Mouse (Mus musculus) urinary bladder, postnatal 36 days (tissue): ENCODE data around the gene Trub1.

ENCODE experiments used
- DNase-seq, 2 experiments: peaks; one replicate each; pipeline ENCODE4 v3.0.0; 2022; ENCODE audit warnings: low spot score in 2 of 2, mixed read lengths in 1 of 2

Gene Trub1

DNA sequence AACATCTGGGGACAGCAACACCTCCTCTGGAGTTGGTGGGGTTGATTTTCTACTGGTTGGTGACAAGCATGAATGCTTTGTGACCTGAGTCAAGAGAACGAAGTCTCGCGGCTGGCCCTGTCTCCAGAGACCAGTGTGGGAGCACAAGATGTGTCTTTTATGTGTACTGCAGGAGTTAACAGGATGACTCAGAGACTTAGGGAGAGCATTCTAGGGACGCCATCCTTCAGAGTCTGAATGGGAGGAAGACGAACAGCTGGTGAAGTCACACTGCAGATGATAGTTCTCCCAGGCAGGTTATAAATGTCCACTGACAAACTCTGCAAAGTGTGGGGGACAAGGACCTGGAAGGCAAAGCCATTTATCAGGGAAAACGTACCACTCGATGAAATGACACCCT lies 11.2 kb upstream of the Trub1 start:
- no peak for DNase-seq

DNA sequence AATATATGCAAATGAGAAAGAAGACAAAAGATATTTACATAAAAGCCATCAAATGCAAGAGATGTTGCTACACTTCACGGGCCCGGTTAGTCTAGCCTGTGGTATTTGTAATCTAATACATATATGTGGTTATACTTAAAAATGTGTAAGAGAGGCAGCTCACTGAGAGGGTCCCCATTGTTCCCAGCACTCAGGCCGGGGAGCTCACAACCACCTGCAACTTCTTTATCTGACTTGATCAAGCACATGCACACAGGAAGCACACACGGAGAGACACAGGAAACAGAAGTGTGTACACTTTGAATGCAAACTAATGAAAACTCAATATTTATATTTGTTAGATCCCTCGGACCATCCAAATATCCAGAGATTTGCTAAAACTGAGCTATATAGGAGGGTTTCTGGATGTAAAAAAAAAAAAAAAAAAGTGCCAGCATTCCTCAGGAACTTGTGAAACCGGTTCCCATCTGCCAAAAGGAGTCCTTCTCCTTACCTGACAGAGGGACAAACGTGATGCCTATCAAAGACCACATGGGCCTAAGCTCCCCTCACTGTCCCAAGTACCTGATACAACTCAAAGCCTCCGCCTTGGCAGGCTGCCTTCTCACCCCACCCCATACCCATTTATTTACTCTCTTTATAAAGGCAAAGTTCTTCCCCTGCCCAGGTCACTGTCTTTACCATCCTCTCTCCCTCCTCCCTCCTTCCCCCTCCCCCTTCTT lies 9.6 kb upstream of the Trub1 start:
- DNase-seq = no peak

DNA sequence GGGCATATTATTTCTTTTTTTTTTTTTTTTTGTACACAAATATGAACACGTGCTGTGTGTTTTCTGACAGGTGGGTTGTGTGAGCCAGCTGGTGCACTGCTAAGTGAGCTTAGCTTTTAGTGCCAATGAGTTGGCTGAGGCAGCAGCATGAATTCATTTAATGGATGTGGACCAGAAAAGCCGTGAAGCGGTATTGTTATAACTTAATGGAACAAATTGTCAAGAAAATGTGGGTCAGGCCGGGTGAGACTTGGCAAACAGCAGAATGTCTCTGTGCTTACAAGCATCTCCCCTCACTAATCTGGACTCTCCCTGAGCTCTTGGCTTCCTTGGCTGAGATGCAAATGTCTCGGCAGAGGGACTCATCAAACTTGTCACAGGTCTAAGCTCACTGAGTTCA lies 7.7 kb upstream of the Trub1 start:
- no peak for DNase-seq

DNA sequence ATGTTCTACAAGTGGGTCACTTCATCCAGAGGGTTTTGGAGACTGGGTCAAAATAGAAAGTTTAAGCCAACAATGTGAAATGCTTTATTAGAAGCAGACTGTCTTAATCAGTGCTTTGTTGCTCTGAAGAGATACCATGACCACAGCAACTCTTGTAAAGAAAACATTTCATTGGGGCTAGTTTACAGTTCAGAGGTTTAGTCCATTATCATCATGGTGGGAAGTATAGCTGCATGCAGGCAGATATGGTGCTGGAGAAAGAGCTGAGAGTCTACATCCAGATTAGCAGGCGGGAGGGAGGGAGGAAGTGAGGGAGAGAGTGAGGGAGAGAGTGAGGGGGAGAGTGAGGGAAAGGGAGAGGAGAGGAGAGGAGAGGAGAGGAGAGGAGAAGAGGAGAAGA lies 1.9 kb upstream of the Trub1 start:
- no peak for DNase-seq

DNA sequence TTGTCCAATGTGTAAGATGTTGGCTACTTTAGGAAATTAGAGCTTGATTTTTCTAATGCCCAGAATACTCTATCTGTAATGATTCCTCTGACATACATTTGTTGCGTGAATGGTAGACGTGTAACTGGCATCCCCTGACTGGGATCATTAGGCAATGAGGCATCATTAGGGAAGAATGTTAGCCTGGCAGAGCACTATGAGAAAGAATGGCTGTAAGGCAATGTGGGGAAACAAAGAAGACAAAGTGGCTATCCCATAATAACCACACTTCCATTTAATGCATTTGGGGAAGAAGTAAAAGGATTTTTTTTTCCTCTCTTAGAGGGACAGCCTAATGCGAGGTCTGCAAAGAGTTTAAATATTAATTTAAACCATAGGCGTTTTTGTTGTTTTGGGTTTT lies 950 bp upstream of the Trub1 start:
- DNase-seq = no peak

DNA sequence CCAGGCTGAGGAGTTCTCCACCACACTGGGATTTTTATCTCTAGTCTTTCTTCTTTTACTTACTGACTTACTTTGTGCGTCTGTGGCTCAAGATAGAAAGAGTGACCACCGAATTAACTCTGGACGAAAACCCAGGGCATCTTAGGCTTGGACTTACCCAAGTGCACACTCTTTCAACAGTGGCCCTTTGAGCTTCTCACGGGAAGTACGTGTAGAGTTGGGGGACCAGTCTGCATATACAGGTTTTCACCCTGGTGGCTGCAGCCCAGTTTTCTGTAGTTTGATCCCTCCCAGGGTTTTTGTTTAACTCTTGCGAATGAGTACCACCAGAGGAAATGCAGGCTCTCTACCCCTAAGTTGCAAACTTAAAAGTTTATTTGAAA lies 497 bp downstream of the Trub1 start:
- DNase-seq = no peak

DNA sequence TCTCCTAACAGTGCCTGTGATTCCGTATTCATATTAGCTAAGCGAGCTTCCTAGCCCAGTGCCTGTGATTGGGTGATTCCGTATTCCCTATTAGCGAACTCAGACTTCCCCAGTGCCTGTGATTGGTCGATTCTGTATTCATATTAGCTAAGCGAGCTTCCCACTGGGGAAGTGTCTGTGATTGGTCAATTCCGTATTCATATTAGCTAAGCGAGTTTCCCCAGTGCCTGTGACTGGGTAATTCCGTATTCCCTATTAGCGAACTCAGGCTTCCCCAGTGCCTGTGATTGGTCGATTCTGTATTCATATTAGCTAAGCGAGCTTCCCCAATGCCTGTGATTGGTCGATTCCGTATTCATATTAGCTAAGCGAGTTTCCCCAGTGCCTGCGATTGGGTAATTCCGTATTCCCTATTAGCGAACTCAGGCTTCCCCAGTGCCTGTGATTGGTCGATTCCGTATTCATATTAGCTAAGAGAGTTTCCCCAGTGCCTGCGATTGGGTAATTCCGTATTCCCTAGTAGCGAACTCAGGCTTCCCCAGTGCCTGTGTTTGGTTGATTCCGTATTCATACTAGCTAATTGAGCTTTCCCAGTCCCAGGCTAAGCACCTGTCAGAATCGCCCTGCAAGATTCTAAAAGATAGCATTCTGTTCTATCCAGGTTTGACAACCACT lies 2.7 kb downstream of the Trub1 start:
- no peak for DNase-seq

DNA sequence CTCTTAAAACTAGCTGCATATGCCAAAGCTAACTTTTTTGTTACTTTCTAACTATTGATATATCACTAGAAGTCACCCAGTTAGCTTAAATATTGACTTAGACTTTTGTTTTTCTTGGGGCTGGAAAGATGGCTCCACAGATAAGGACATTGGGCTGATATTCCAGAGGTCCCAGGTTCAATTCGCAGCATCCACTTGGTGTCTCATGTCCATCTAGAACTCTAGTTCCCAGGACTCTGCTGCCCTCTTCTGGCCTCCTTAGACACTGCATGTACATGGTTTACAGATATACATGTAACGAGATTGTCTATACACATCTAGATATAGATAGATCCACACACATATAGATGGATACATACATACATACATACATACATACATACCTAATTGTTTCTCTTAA lies 4.4 kb downstream of the Trub1 start:
- DNase-seq = peak; percentile 38 to 50

DNA sequence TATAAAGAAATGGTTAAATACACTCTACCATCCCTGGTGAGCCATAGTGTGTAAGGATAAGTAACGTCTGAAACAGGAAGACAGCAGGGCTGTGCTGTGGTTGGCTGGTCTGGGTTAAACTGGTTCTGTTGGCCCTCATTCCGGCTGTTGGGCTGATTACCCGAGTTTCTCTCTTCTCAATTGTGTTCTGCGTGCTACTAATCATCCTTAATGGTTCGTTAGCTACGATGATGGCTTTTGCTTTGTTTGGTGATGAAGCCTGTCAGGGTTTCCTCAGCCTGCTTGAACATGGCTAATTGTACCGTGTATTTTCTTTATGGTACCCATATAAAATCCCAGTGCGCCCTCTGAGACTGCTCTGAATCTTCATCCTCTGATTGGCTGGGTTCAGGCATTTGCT lies 11.0 kb downstream of the Trub1 start:
- no peak for DNase-seq

DNA sequence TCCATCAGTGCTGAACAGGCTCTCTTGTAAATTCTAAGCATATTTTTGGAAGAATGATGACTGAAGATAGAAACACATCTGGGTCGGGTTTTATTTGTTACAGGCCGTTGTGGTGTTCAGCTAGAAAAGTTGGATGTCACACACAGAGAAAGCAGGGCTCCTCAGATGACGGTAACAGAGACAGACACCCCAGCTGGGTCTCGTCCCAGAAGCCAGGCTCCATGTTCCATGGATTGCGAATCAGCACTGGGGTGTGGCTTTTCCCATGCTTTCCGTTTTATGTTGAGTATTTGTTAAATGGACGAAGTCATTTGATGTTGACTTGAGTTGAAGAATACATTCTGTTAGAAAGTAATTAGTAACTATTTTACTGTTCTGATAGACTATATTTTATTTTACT lies 13.0 kb downstream of the Trub1 start:
- no peak for DNase-seq

DNA sequence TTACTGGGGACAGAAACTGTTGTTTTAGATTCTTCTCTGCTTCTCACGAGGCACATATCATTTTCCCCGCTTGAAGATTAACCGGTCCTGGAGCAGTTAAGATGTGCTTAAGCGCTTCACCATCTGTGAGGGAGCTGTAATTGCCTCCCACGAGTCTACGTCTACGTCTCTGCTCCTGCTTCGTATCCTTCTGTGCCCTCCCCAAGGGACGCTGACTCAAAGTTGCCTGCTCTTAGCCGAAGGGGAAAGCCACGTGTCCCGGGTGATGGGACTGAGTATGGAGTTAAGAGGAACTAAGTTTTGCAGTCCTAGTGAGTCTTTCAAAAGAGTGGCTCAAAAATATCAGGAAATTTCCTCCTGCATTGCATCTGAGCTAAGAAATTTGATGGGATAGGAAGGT lies 18.3 kb downstream of the Trub1 start:
- DNase-seq = no peak

DNA sequence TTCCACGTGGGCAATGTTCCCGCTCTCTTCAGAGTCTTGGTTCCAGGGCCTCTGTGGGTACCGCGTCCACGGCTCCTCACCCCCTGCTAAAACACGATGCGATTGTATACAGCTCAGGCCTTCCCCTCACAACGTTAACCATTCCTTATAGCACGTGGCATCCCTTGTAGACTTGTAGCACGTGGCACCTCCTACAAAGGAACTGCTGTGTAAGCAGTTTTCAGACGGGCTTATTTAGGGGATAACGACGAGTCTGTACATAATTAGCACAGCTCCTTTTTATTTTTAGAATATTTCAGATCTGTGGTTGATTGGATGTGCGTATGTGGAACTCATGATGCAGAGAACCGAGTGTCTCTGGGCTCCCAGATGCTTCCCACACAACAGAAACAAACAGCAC lies 19.5 kb downstream of the Trub1 start:
- no peak for DNase-seq

DNA sequence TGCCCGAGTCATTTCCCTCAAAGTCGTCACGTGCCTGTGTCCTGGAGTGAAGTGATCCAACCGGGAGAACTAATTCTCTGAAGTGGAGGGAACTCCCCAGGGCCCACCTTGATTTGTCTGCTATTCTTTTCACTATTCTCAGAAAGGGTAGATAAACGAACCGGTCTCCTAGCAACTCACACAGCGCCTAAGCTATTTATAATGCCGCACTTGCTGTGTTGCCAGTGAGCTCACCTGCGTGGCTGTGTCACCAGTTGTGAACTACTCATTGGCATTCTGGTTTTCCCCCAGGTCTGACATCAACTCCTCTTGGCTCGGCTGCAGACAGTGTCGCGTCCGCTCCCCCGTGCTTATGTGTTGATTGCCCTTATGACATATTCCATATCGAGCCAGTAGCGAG lies 20.6 kb downstream of the Trub1 start:
- DNase-seq = no peak

DNA sequence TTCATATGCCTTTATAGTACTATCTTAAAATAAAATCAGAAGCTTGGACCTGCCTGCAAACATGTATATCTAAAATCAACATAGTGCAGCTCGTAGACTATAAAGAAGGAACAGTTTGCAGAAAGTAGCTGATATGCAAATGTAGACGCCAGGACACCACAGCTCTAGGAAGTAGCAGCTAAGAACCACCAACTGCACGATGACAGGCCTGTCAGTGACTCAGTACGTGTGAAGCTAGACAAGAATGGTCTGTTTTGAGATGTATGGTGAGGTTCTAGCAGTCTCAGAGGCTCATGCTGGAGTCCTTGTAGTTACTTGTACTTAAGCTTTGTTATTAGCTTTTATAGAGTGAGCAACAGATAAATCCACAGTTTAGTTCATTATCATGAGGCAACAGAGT lies 22.6 kb downstream of the Trub1 start:
- no peak for DNase-seq

DNA sequence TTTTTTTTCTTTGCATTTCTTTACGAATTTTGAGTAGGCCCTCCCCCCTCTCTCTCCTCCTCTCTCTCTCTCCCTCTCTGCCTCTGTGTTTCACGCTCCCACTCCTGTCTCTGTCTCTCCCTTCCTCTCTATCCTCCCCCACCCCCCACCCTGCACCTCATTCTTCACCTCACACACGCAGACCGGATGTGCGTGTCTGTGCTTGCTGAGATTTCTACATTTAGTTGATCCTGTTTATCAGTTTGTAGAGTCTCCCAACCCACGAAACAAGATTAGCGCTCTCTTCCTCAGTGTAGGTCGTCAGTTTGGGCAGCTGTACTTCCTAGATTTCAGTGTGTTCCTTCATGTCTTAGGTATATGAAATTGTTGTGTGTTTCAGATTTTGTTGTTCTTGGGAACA lies 24.6 kb downstream of the Trub1 start:
- DNase-seq = no peak

DNA sequence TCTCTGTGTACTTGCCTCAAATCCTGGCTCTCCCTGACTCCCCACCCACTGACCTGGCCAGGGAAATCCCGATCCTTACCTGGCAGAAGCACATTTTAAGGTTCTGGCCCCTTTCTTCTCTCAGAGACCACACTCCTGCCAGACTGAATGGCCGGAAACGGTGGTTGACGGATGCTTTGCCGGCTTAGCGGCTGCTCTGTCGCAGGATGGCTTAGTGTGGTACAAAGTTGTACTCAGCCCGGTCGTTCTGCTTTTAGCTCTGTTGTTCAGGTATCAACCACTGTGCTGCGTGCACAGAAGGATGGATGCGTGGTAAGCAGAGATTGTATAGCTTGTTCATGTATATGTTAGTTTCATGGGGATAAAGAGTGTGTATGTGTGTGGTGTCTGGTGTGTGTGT lies 25.3 kb downstream of the Trub1 start:
- no peak for DNase-seq

DNA sequence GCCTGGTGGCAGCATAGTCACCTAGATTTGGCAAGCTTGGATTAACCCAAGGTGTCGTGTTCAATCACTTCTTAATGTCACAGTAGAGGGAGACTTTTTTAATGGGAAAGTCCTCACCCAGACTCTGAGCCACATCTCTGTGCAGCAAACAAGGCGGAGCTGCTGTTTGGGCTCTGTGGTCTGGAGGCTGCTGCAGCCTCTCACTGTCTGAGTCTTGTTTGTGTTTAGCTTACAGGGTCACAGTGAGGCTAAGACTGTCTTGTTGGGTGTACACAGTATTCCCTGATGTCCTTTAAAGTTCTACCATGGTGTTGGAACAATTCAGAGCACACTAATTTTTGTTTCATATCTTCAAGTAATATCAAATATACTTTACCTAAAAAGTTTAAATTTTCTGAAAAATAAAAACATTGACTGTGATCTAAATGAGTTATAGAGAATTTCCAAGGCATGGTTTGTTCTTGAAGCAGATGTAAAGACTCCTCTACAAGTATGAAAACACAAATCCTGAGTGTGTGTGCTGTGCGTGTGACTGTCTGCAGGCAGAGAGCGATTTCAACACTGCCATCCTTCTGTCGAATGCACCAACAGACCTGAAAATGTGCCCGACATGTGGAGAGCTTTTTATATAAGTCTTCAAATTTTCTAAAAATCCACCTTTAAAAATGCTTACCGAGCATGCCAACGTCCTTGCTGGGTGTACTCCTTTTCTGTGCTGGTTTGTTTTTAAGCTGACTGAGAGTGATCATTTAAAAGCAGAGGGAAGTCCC lies 27.4 kb downstream of the Trub1 start:
- no peak for DNase-seq

DNA sequence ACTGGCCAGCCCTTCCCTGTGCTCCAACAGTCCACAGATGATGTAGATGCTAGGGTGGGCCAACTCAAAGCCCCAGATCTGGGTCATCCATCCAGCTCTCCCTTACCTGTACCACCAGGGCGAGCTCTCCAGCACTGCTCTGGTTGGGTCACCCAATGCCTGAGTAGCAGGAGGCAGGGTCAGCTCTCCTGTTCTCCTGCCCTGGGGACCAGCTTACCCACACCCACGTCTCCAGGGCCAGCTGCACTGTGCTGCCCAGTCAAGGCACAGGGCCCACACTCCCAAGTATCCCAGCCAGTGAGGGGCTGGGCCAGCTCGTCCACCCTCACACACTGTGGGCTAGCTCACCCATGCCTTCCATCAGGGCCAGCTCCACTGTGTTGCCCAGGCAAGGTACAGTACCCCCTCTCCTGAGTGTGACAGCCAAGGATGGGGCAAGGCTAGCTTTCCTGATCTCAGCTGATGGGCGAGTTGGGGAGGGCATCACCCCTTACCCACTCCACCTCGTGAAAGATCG lies 29.1 kb downstream of the Trub1 start:
- DNase-seq = no peak

DNA sequence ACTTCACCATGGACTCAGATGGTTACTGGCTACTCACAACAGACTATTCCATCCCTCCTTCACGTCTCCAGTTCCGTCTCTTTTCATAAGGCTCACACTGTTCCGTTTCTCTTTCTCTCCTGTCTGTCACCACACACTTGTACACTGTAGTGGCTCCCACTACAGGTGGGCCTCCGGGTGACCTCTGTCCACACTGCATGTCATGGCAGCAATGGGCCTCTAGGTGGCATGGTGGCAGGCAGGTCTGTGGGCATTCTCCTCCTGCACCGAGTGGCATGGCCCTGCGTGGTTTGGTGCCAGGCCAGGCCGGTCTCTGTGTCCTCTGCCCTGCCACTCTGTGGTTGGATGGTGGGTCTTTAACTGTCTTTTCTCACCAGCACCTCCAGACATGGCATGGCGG lies 30.1 kb downstream of the Trub1 start:
- peak in 1 of 2 experiments; percentile 46 for DNase-seq

DNA sequence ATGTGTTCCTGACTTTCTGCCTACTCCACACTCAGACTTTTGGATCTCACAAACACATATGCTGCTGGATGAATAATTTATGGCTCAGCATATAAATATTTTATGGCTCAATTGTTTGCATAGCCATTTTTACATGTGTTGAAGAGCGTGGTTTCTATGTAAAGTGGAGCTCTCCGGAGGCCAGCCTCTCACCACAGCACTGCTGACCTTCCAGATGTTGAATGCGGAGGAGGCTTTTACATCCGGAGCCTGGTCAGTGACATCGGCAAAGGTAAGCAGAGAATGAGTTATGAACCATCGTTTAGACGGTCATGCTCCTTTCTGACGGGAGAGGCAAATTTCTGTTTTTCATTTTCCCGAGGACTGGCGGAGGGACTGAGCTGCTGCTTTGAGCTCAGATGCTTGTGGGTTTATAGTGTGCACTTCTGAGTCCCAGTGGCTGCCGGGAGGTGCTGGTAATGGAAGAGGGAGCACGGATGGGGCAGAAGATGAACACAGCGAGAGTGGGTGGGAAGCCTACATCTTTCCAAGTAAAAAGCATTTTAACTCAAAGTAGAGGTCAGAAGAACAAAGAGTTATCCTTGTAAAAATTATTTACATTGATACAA lies 34.4 kb downstream of the Trub1 start:
- no peak for DNase-seq

DNA sequence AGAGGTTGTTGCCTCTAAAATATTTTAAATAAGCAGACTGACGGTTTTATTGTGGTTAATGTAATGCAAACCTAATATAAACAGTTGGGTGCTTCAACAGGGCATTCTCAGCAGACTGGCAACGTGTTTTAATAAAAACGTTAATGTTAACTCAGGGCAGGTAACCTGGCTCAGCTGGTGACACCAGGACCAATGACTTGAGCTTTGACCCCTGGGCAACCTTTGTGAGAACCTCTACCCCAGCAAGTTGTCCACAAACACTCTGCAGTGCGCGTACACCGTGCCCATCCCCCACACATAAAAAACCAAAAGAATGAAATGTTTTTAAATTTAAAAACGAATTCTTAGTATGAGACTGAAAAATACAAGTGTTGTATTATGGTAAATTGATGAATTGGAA lies 36.8 kb downstream of the Trub1 start:
- DNase-seq = no peak

DNA sequence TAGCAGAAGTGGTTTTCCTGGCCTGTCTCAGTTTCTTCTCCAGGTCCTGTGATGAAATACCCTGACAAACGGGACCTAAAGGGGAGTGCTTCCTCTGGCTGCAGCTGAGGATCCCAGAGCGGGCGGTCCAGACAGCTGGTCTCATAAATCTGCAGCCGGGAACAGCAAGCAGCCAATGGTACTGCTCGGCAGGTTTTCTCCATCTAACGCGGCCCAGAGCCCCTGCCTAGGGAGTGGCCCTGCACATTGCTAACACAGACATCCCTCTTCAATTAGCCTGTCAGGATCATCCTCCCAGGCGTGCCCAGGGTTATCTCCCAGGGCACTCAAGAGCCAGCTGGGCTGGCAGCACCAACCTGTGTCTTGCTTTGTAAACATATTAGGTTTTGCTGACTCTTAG lies 38.3 kb downstream of the Trub1 start:
- DNase-seq = peak; percentile 16 to 29
